Mouse (Mus musculus) ovary, adult 2 months (tissue): Measurements from ENCODE around the gene Mfsd7a. TPM values are rescaled to one million over a fixed set of nuclear protein-coding genes. Genes with fewer than 3 reads are reported as not detected.

ENCODE experiments used
- polyA plus RNA-seq: library from polyadenylated mRNA; depleted of rRNA; stranded (reverse); fragments of >200 nt; gene quantifications from 2 replicates; pipeline ENCODE4 v1.2.3, GENCODE M21; 2012; rRNA removed

The Mfsd7a gene
- polyA plus RNA-seq = 8.2 and 8.5 TPM in 2 replicates

DNA sequence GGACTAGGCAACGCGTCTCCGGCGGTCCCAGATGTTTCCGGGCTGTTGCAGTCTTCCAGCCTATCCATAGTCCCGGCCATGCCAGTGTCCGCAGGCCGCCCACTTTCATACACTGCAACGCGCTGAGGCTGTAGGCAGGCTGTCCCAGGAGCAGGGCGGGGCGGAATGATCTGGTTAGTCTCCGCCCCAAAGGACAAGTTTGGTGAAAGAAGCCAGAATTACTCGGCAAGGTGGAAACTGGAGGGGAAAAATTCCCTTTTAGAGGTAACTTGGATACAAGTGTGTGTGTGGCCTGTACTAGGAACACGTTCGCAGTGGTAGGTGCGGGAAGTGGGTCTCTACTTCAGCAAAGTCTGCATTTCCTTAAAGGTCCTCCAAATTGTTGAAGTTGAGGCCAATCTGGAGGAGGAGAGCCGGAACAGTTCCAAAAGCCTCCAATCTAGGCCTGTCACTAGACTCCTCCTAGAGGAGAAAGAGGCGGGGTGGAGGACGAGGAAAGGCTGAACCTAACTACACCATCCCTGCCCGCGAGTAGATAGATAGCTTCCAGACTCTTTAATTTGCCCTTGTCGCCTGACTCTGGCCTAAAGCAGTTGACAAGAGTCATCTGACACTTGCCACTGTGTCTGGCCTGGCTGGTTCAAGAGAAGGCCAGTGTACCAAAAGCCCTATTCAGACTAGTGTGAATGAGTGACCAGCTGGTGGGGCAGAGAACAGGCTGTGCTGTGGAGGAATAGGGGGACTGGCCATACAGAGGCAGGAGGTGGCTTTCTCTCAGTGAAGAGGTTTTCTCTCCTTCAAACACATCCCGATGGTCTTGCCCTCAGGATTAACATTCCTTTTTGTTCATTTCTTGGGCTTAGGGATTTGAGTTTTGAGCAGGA is at the start of gene Mfsd7a:
TSS of gene Mfsd7a (minus strand) at position 107 of the 884 bp plus-strand sequence.

DNA sequence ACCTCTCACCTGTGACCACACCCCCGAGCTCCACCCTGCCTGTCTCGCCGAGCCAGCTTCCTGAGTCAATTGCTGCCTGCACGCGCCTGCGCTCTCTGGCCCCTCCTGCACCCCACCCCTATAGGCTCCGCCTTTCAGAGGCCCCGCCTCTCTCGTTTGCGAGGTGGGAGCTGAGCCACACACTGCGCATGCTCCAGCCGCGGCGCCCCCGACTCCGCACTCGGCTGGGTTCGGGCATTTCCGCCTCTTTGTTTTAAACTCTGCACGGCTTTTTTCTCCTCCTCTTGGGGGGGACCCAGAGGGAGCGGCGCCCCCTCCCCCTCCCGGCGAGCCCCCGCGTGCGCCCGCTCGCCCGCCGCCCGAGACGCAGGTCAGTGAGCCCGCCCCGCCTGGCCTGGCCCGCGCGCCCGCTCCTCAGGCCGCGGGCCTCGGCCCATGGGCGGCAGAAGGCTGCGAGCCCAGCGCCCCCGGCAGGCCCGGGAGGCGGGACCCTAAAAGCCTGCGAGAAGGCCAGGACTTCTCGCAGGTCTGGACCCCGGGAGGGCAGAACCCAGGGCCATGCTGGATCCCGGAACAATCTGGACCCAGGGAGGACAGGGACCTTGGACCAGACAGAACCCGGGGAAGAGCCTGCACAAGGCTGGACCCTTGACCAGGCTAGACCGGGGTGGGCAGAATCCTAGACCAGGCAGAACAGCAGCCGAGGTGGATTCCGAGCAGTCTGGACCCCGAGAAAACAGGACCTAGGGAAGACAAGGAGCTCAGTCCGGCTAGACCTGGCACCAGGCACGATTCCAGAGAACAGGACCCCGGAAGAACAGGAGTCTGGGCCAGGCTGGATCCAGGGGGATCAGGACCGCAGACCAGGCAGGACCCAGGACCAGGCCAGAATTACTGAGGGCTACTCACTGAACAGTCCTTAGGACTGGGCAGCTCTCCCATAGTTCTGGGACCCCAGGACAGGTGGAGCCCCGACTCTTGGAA is 12.7 kb upstream of the Mfsd7a start, which contains the start of gene Pcgf3:
TSS of gene Pcgf3 (plus strand) at position 151 of the 984 bp plus-strand sequence.

DNA sequence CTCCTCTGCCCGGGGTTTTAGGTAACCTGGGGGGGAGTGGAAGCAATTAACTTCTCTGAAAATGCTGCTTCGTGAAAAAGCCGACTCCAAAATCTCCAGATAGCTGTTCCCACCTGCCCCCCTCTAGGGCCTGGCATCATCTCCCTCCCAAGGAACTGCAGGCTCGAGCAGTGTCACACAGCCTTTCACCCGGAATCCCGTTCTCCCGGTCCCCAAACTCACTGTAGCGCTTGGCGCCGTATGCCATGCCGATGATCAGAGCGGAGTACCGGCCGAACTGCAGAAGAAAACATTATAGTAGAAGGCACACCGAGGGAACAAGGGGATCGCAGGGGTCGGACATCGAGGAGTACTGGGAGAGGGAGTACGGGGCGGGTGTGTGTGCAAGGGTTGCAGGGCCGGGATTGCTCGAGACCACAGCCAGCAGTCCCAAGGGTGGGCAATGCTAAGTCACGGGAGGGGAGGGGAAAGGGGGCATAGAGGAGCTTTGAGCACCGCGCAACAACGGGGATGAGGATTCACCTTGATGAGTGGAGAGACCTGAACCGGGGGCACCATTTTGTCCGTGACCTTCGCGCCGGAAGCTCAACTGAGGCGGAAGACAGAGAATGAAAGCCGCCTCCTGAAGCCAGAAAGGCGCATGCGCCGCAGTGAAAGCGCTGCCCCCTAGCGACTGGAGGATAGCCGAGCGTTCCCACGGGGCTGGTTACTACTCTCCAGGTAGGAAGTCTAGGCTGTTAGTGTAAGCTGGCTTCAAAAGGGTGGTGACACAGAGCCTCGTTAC is 14.7 kb downstream of the Mfsd7a start, which contains the start of gene Atp5k:
TSS of gene Atp5k (minus strand) at position 645 of the 784 bp plus-strand sequence.

Other genes starting within 250 kb of the Mfsd7a start
- 25.6 and 30.2 TPM in 2 replicates for gene Dr1, start 180.0 kb downstream of the Mfsd7a start, polyA plus RNA-seq
- 6.5 and 8.7 TPM in 2 replicates for gene Pigg, start 136.3 kb downstream of the Mfsd7a start, polyA plus RNA-seq
- 4.1 and 4.7 TPM in 2 replicates for gene Gm42517, start 81.0 kb downstream of the Mfsd7a start, polyA plus RNA-seq
- 0.06 and 0.16 TPM in 2 replicates for gene Pde6b, start 60.5 kb downstream of the Mfsd7a start, polyA plus RNA-seq
- 18.3 and 24.5 TPM in 2 replicates for gene Atp5k, start 14.4 kb downstream of the Mfsd7a start, polyA plus RNA-seq
- gene Pcgf3, start 12.3 kb upstream of the Mfsd7a start, polyA plus RNA-seq = 8.2 and 10.2 TPM in 2 replicates
- gene Cplx1, start 101.1 kb upstream of the Mfsd7a start, polyA plus RNA-seq = 0.43 and 0.84 TPM in 2 replicates
- 75.6 and 91.0 TPM in 2 replicates for gene Gak, start 180.9 kb upstream of the Mfsd7a start, polyA plus RNA-seq
- 74.6 and 81.8 TPM in 2 replicates for gene Tmem175, start 180.9 kb upstream of the Mfsd7a start, polyA plus RNA-seq
- 36.6 and 38.5 TPM in 2 replicates for gene Idua, start 211.4 kb upstream of the Mfsd7a start, polyA plus RNA-seq
- 35.9 and 39.0 TPM in 2 replicates for gene Dgkq, start 220.8 kb upstream of the Mfsd7a start, polyA plus RNA-seq
- gene Slc26a1, start 226.7 kb upstream of the Mfsd7a start, polyA plus RNA-seq = 0.32 and 0.47 TPM in 2 replicates
- 149 and 161 TPM in 2 replicates for gene Fgfrl1, start 243.5 kb upstream of the Mfsd7a start, polyA plus RNA-seq